17 mouse cellular contexts compared by ENCODE assay signal in genomic region chr10:71373706-71374105, GRCm38 (mm10). TPM values are rescaled to one million over a fixed set of nuclear protein-coding genes. Genes with fewer than 3 reads are reported as not detected.
DNase-seq lines count a peak whose midpoint lies in the region.
"Had no signal": no experiment of that assay in that cellular context is flagged by ENCODE, and none has a peak within 500 bp of the region (broad histone marks: within the 10 kb centered on the region; RNA-seq: fewer than 3 reads in every experiment).

No protein-coding gene starts in this region.

- DNase-seq in 416B (ENCODE audit: low read depth) = peak; percentile 35
- peak; percentile 32 for DNase-seq in CD4-positive helper T cell, adult 2 months (ENCODE audit: low read depth, low spot score)
- DNase-seq in brain, adult 2 months (ENCODE audit: low read depth, low spot score) = peak; percentile 60
- peak; percentile 32 for DNase-seq in telencephalon, adult 2 months (ENCODE audit: low read depth, low spot score)
- DNase-seq in right cerebral cortex, postnatal 14 days = no peak
- no peak for DNase-seq in cerebellum, postnatal 10 days
- DNase-seq in gastrocnemius, postnatal 10 days = no peak
- DNase-seq: adrenal gland, adult 2 months; adrenal gland, postnatal 10 days; adrenal gland, postnatal 25 days; B cell, adult 2 months; cerebellum, adult 11-12 months; cerebellum, adult 2 months; cerebellum, adult 9-10 months; cerebellum, postnatal 14 days; cerebellum, postnatal 36 days; embryo, embryonic 11 days had no signal

RNA-seq across cellular contexts. Expression of gene Ipmk, which starts 26.1 kb away (rescaled TPM):
- total RNA-seq in gastrocnemius, postnatal 10 days (2021) = 10 to 100 TPM; 10.3 to 12.2 TPM

RNA-seq across cellular contexts. Expression of gene Cisd1, which starts 29.0 kb away (rescaled TPM):
- total RNA-seq in gastrocnemius, postnatal 10 days (2021) = 10 to 100 TPM; 78.0 to 93.6 TPM

Comparison
In these comparisons a context has a peak if more than half of its experiments do, and no peak if none do; other contexts are left out.
1. DNase-seq: peak in 416B (single experiment), CD4-positive helper T cell, adult 2 months (single experiment), brain, adult 2 months (single experiment) and telencephalon, adult 2 months (single experiment); none in right cerebral cortex, postnatal 14 days (single experiment), cerebellum, postnatal 10 days (0 of 2) and gastrocnemius, postnatal 10 days (single experiment).